Mouse (Mus musculus) spleen, adult 2 months (tissue): Measurements from ENCODE around the gene Atp6v1b1.

ENCODE experiments used
- CTCF ChIP-seq: fragments of 200-500 bp; IDR thresholded peaks from 2 replicates; pipeline ENCODE4 v1.5.1; 2011; ENCODE audit warnings: mild to moderate bottlenecking, inconsistent platforms; ENCODE audit not compliant: insufficient read depth, insufficient read length, insufficient replicate concordance; ENCODE audit errors: extremely low read depth
- POLR2A ChIP-seq: fragments of 200-500 bp; IDR thresholded peaks from 2 replicates; pipeline ENCODE4 v1.6.1; 2011; ENCODE audit warnings: low read depth, low read length, inconsistent platforms

DNA sequence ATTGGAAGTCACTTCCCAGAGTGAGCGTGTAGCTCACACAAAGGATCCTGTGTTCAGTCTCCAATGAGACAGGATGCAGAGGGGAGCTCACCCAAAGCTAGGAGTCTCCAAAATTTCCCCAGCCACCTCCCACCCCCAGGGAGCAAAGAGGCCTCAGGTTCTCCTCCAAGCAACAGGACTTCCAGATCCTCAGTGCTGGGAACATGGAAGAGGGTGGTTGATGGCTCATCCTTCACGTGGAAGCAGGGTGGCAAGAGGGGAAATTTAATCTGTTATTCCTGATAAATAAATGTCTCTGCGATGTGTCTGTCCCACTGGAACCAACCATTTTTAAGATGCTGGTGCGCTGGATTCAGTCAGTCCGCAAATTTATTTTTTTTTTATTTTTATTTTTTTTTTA, 38.1 kb upstream of the Atp6v1b1 start:
- TF ChIP-seq CTCF (no peak), POLR2A (no peak)
